Mouse (Mus musculus) large intestine, adult 2 months (tissue): Measurements from ENCODE around the gene Mogat2. TPM values are rescaled to one million over a fixed set of nuclear protein-coding genes. Genes with fewer than 3 reads are reported as not detected.

ENCODE experiments used
- DNase-seq: peaks from one replicate; pipeline ENCODE4 v3.0.0-alpha.2; 2012; ENCODE audit warnings: low read depth, low spot score
- WGBS: fragments of 180-500 bp; shearing (Covaris S2); methylation state at CpG from one replicate; pipeline ENCODE4 v1.1.7; 2018; 5-methylcytosine and 5-hydroxymethylcytosine counted together
- polyA plus RNA-seq: library from polyadenylated mRNA; depleted of rRNA; stranded (reverse); fragments of >200 nt; gene quantifications from 2 replicates; pipeline ENCODE4 v1.2.3, GENCODE M21; 2012

The Mogat2 gene
- polyA plus RNA-seq, 1 experiment = 244 TPM

- WGBS = 94% methylated on average over 11 of the region's 11 CpGs
These were observed 3.7 kb upstream of the Mogat2 start for GRCm38 (mm10) chr7:99242097-99242496.

GRCm38 (mm10) chr7:99236888-99237660 lies 1.3 kb downstream of the Mogat2 start:
- WGBS = 85% methylated on average over 8 of the region's 8 CpGs

More at GRCm38 (mm10) chr7:99242097-99242496, 3.7 kb upstream of the Mogat2 start:
- DNase-seq = no peak

GRCm38 (mm10) chr7:99235657-99236056 lies 2.8 kb downstream of the Mogat2 start:
- DNase-seq = no peak
- 75% methylated on average over 2 of the region's 2 CpGs for WGBS

More at GRCm38 (mm10) chr7:99236888-99237660, 1.3 kb downstream of the Mogat2 start:
- DNase-seq = no peak

- DNase-seq = no peak
- 49% methylated on average over 2 of the region's 2 CpGs for whole genome bisulfite sequencing
These were observed 3.5 kb downstream of the Mogat2 start for GRCm38 (mm10) chr7:99234916-99235315.

- no peak for DNase-seq
- WGBS = 77% methylated on average over 6 of the region's 6 CpGs
These were observed 5.8 kb downstream of the Mogat2 start for GRCm38 (mm10) chr7:99232571-99232970.

- no peak for DNase-seq
These were observed 8.2 kb downstream of the Mogat2 start for GRCm38 (mm10) chr7:99230061-99230747.

GRCm38 (mm10) chr7:99229411-99229810 lies 9.0 kb downstream of the Mogat2 start:
- no peak for DNase-seq
- 11% methylated on average over 2 of the region's 2 CpGs for WGBS

More at GRCm38 (mm10) chr7:99230061-99230747, 8.2 kb downstream of the Mogat2 start:
- 61% methylated on average over 7 of the region's 7 CpGs for WGBS

- WGBS = 88% methylated on average over 8 of the region's 8 CpGs
- no peak for DNase-seq
These were observed 9.6 kb downstream of the Mogat2 start for GRCm38 (mm10) chr7:99228825-99229224.

- WGBS = 94% methylated on average over 4 of the region's 4 CpGs
- no peak for DNase-seq
These were observed 11.2 kb downstream of the Mogat2 start for GRCm38 (mm10) chr7:99227267-99227666.

- DNase-seq = no peak
- 66% methylated on average over 10 of the region's 10 CpGs for WGBS
These were observed 11.8 kb downstream of the Mogat2 start for GRCm38 (mm10) chr7:99226662-99227061.

GRCm38 (mm10) chr7:99225421-99225820 lies 13.0 kb downstream of the Mogat2 start:
- WGBS = 75% methylated on average over 6 of the region's 6 CpGs
- no peak for DNase-seq

GRCm38 (mm10) chr7:99224648-99225190 lies 13.7 kb downstream of the Mogat2 start:
- 27% methylated on average over 1 of the region's 1 CpGs for WGBS
- no peak for DNase-seq

GRCm38 (mm10) chr7:99224225-99224624 lies 14.2 kb downstream of the Mogat2 start:
- no peak for DNase-seq
- 34% methylated on average over 7 of the region's 7 CpGs for WGBS

GRCm38 (mm10) chr7:99217338-99218074 lies 20.9 kb downstream of the Mogat2 start:
- WGBS = 62% methylated on average over 3 of the region's 3 CpGs
- DNase-seq = no peak

GRCm38 (mm10) chr7:99215347-99215855 lies 23.0 kb downstream of the Mogat2 start:
- 24% methylated on average over 8 of the region's 8 CpGs for WGBS
- no peak for DNase-seq

GRCm38 (mm10) chr7:99214621-99215185 lies 23.7 kb downstream of the Mogat2 start:
- 71% methylated on average over 10 of the region's 10 CpGs for WGBS
- DNase-seq = no peak

GRCm38 (mm10) chr7:99213686-99214085 lies 24.7 kb downstream of the Mogat2 start:
- WGBS = 93% methylated on average over 2 of the region's 2 CpGs
- DNase-seq = no peak

GRCm38 (mm10) chr7:99213056-99213455 lies 25.4 kb downstream of the Mogat2 start:
- WGBS = 100% methylated on average over 1 of the region's 1 CpGs
- DNase-seq = no peak

GRCm38 (mm10) chr7:99208704-99209103 lies 29.7 kb downstream of the Mogat2 start:
- DNase-seq = no peak
- 91% methylated on average over 4 of the region's 4 CpGs for WGBS
